Mouse (Mus musculus) megakaryocyte, embryonic 14.5 days (primary cell): Measurements from ENCODE around the gene Rfxank.

Experiments
- FLI1 ChIP-seq: IDR thresholded peaks from 2 replicates; pipeline ENCODE4 v1.6.1; 2012; ENCODE audit warnings: low read length, inconsistent platforms, mixed read lengths
- GATA1 ChIP-seq: IDR thresholded peaks from 3 replicates; pipeline ENCODE4 v1.6.1; 2012; ENCODE audit warnings: mixed read lengths, low read length, inconsistent platforms, borderline replicate concordance

- TF ChIP-seq GATA1 (no peak), FLI1 (no peak)
These were observed 16.1 kb downstream of the Rfxank start for GRCm38 (mm10) chr8:70122863-70123262.
